Mouse (Mus musculus): ENCODE data around the gene Gys1.
A peak's percentile ranks its signal among the peaks of the same experiment; 100 is the strongest.
"Not testable (repeated sequence)": the region's sequence is repeated elsewhere in the genome, so short reads cannot be mapped to it uniquely, and the experiment has no call there.

Gene Gys1

GRCm38 (mm10) chr7:45434203-45435015 is at the start of gene Gys1:
Gene Gys1, plus strand, starts transcription at chr7:45434844.
- DNase-seq (ENCODE audit: low read depth, low spot score) = peak; percentile 100

GRCm38 (mm10) chr7:45386077-45386476 is 48.6 kb upstream of the Gys1 start:
- peak; percentile 68 for DNase-seq (ENCODE audit: low read depth, low spot score)

GRCm38 (mm10) chr7:45395129-45395541 is 39.5 kb upstream of the Gys1 start:
- DNase-seq (ENCODE audit: low read depth, low spot score) = peak; percentile 91

- DNase-seq (ENCODE audit: low read depth, low spot score) = peak; percentile 100
Observed at GRCm38 (mm10) chr7:45395578-45396336, 38.9 kb upstream of the Gys1 start, which contains the start of gene Snrnp70. Gene Snrnp70, minus strand, starts transcription at chr7:45395742.

- not testable (repeated sequence) for DNase-seq (ENCODE audit: low read depth, low spot score)
Observed at GRCm38 (mm10) chr7:45396337-45396775, 38.3 kb upstream of the Gys1 start.

GRCm38 (mm10) chr7:45396787-45397186 is 37.9 kb upstream of the Gys1 start:
- DNase-seq (ENCODE audit: low read depth, low spot score) = no peak

- no peak for DNase-seq (ENCODE audit: low read depth, low spot score)
Observed at GRCm38 (mm10) chr7:45401521-45402085, 33.0 kb upstream of the Gys1 start.

- DNase-seq (ENCODE audit: low read depth, low spot score) = peak; percentile 94
Observed at GRCm38 (mm10) chr7:45403532-45404261, 30.9 kb upstream of the Gys1 start.

- peak; percentile 66 for DNase-seq (ENCODE audit: low read depth, low spot score)
Observed at GRCm38 (mm10) chr7:45405091-45406075, 29.3 kb upstream of the Gys1 start, which contains the start of gene Kcna7. Gene Kcna7, plus strand, starts transcription at chr7:45405653.

- DNase-seq (ENCODE audit: low read depth, low spot score) = peak; percentile 48
Observed at GRCm38 (mm10) chr7:45406157-45407156, 28.2 kb upstream of the Gys1 start.

GRCm38 (mm10) chr7:45407836-45408235 is 26.8 kb upstream of the Gys1 start:
- no peak for DNase-seq (ENCODE audit: low read depth, low spot score)

- no peak for DNase-seq (ENCODE audit: low read depth, low spot score)
Observed at GRCm38 (mm10) chr7:45408351-45408750, 26.3 kb upstream of the Gys1 start.

- DNase-seq (ENCODE audit: low read depth, low spot score) = no peak
Observed at GRCm38 (mm10) chr7:45408949-45409348, 25.7 kb upstream of the Gys1 start.

- no peak for DNase-seq (ENCODE audit: low read depth, low spot score)
Observed at GRCm38 (mm10) chr7:45409497-45410163, 25.0 kb upstream of the Gys1 start.

GRCm38 (mm10) chr7:45412421-45412820 is 22.2 kb upstream of the Gys1 start:
- DNase-seq (ENCODE audit: low read depth, low spot score) = no peak

- peak; percentile 48 for DNase-seq (ENCODE audit: low read depth, low spot score)
Observed at GRCm38 (mm10) chr7:45413113-45413863, 21.4 kb upstream of the Gys1 start, which contains the start of gene Ntf5. Gene Ntf5, plus strand, starts transcription at chr7:45413695.

- DNase-seq (ENCODE audit: low read depth, low spot score) = no peak
Observed at GRCm38 (mm10) chr7:45413864-45414739, 20.5 kb upstream of the Gys1 start.

Measured in ES-CJ7 (cell line).